Mouse (Mus musculus): ENCODE results near the gene Mgarp. TPM values are rescaled to one million over a fixed set of nuclear protein-coding genes. Genes with fewer than 3 reads are reported as not detected.
A peak's percentile ranks its signal among the peaks of the same experiment; 100 is the strongest.
"Not testable (repeated sequence)": the region's sequence is repeated elsewhere in the genome, so short reads cannot be mapped to it uniquely, and the experiment has no call there.

Gene Mgarp
- polyA plus RNA-seq, 1 experiment from 2014 or later, result 4.5 TPM

GRCm38 (mm10) chr3:51359558-51360307 lies 36.8 kb downstream of the Mgarp start:
- 25% methylated on average over 14 of the region's 14 CpGs for WGBS

GRCm38 (mm10) chr3:51358660-51359557 lies 37.6 kb downstream of the Mgarp start:
- Histone ChIP-seq H3K9me3 (no peaks in the 10 kb centered on the region), H3K4me1 (peaks cover 12% of the 10 kb centered on the region; the same call in 1 of the 2 replicates), H3K36me3 (no peaks in the 10 kb centered on the region), H3K27ac (peak overlapping the region; percentile 44; the same call in 1 of the 2 replicates), H3K4me3 (peak overlapping the region; percentile 66), H3K4me2 (replicated peaks) (peak overlapping the region; percentile 83), H3K9ac (peak overlapping the region; percentile 73), H3K27me3 (0 out of 2 replicates have a peak, but pooled peaks cover 4% of the 10 kb centered on the region)
- under 1% methylated on average over 50 of the region's 50 CpGs for WGBS
- ATAC-seq (ENCODE audit: low FRiP score, low read depth), result peak; percentile 77

More at GRCm38 (mm10) chr3:51359558-51360307, 36.8 kb downstream of the Mgarp start:
- H3K9me3 ChIP-seq, result no peaks in the 10 kb centered on the region
- H3K27me3 ChIP-seq, result 0 out of 2 replicates have a peak, but pooled peaks cover 6% of the 10 kb centered on the region
- H3K4me3 ChIP-seq, result peak overlapping the region; percentile 66
- no peak overlapping the region for H3K27ac ChIP-seq
- H3K4me1 ChIP-seq, result peaks cover 16% of the 10 kb centered on the region; the same call in 1 of the 2 replicates
- no peak for ATAC-seq (ENCODE audit: low FRiP score, low read depth)
- H3K9ac ChIP-seq, result no peak overlapping the region
- H3K36me3 ChIP-seq, result no peaks in the 10 kb centered on the region
- peak overlapping the region; percentile 83 for H3K4me2 ChIP-seq (replicated peaks)

DNA sequence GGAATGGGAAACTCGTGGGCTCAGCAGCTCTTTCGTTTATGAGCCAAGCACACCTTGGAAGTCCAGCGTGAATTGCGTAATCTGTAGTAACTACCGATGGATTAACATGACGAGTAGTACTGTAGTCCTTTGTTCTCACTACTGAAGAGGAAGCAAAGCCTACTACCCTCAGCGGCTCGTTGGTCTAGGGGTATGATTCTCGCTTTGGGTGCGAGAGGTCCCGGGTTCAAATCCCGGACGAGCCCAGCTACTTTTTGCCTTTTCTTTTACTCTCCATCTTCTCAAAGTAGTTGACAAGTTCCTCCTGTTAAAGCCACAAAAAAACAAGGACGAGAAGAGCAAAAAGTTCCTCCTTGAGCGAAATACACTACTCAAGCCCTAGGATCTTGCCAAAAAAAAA lies 38.4 kb downstream of the Mgarp start:
- peak; percentile 48; the same call in 1 of the 2 replicates for ATAC-seq (ENCODE audit: low FRiP score, low read depth)

GRCm38 (mm10) chr3:51357624-51358023 lies 38.9 kb downstream of the Mgarp start:
- peak overlapping the region; percentile 66 for H3K4me3 ChIP-seq
- H3K27ac ChIP-seq, result no peak overlapping the region
- H3K9me3 ChIP-seq, result no peaks in the 10 kb centered on the region
- 12% methylated on average over 14 of the region's 14 CpGs for WGBS
- peak overlapping the region; percentile 83 for H3K4me2 ChIP-seq (replicated peaks)
- H3K36me3 ChIP-seq, result no peaks in the 10 kb centered on the region
- H3K4me1 ChIP-seq, result peaks cover 12% of the 10 kb centered on the region; the same call in 1 of the 2 replicates
- no peaks in the 10 kb centered on the region for H3K27me3 ChIP-seq
- ATAC-seq (ENCODE audit: low FRiP score, low read depth), result no peak
- 0 out of 2 replicates have a peak overlapping the region, but pooled peaks have one; percentile 26 for H3K9ac ChIP-seq

More for the DNA sequence above, 38.4 kb downstream of the Mgarp start:
- H3K36me3 ChIP-seq, result no peaks in the 10 kb centered on the region
- no peaks in the 10 kb centered on the region for H3K9me3 ChIP-seq
- peak overlapping the region; percentile 66 for H3K4me3 ChIP-seq
- 0 out of 2 replicates have a peak overlapping the region, but pooled peaks have one; percentile 26 for H3K9ac ChIP-seq
- H3K4me1 ChIP-seq, result peaks cover 12% of the 10 kb centered on the region; the same call in 1 of the 2 replicates
- WGBS, result under 1% methylated on average over 15 of the region's 15 CpGs
- H3K4me2 ChIP-seq (replicated peaks), result peak overlapping the region; percentile 83
- no peaks in the 10 kb centered on the region for H3K27me3 ChIP-seq
- H3K27ac ChIP-seq, result no peak overlapping the region

- Histone ChIP-seq H3K4me3 (no peak overlapping the region), H3K27ac (no peak overlapping the region), H3K4me1 (peaks cover 12% of the 10 kb centered on the region; the same call in 1 of the 2 replicates), H3K27me3 (no peaks in the 10 kb centered on the region), H3K9ac (no peak overlapping the region), H3K36me3 (no peaks in the 10 kb centered on the region), H3K9me3 (no peaks in the 10 kb centered on the region), H3K4me2 (replicated peaks) (peak overlapping the region; percentile 83; the same call in 1 of the 2 replicates)
- 50% methylated on average over 5 of the region's 5 CpGs for WGBS
- ATAC-seq (ENCODE audit: low FRiP score, low read depth), result no peak
Measured at GRCm38 (mm10) chr3:51357078-51357477, 39.5 kb downstream of the Mgarp start.

DNA sequence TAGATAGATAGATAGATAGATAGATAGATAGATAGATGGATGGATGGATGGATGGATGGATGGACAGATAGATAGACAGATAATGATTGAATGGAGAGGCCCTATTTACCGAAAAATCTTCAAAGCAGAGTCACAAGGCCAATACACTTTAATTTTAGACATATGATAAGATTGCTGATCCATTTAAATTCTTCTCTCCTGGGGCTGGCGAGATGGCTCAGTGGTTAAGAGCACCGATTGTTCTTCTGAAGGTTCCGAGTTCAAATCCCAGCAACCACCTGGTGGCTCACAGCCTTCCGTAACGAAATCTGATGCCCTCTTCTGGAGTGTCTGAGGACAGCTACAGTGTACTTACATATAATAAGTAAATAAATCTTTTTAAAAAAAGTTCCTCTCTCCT lies 41.6 kb downstream of the Mgarp start:
- WGBS, result 87% methylated on average over 6 of the region's 6 CpGs
- H3K36me3 ChIP-seq; H3K9ac ChIP-seq; H3K27me3 ChIP-seq; H3K4me2 ChIP-seq (replicated peaks); H3K9me3 ChIP-seq; H3K27ac ChIP-seq; H3K4me3 ChIP-seq; ATAC-seq (ENCODE audit: low FRiP score, low read depth): not testable (repeated sequence)
- peaks cover 12% of the 10 kb centered on the region; the same call in 1 of the 2 replicates for H3K4me1 ChIP-seq

- Histone ChIP-seq H3K9me3 (no peaks in the 10 kb centered on the region), H3K4me3 (no peak overlapping the region), H3K36me3 (no peaks in the 10 kb centered on the region), H3K4me1 (peaks cover 5% of the 10 kb centered on the region; the same call in 1 of the 2 replicates), H3K27ac (no peak overlapping the region), H3K9ac (no peak overlapping the region), H3K4me2 (replicated peaks) (no peak overlapping the region), H3K27me3 (no peaks in the 10 kb centered on the region)
- ATAC-seq (ENCODE audit: low FRiP score, low read depth), result no peak
- WGBS, result 71% methylated on average over 3 of the region's 3 CpGs
Measured at GRCm38 (mm10) chr3:51354034-51354427, 42.5 kb downstream of the Mgarp start.

GRCm38 (mm10) chr3:51353325-51354033 lies 43.1 kb downstream of the Mgarp start:
- 79% methylated on average over 4 of the region's 4 CpGs for WGBS

GRCm38 (mm10) chr3:51350806-51351205 lies 45.7 kb downstream of the Mgarp start:
- WGBS, result 26% methylated on average over 3 of the region's 3 CpGs
- H3K27ac ChIP-seq, result no peak overlapping the region
- H3K4me2 ChIP-seq (replicated peaks), result no peak overlapping the region
- ATAC-seq (ENCODE audit: low FRiP score, low read depth), result no peak
- peaks cover 5% of the 10 kb centered on the region; the same call in 1 of the 2 replicates for H3K4me1 ChIP-seq
- no peak overlapping the region for H3K4me3 ChIP-seq
- no peaks in the 10 kb centered on the region for H3K27me3 ChIP-seq
- no peaks in the 10 kb centered on the region for H3K36me3 ChIP-seq
- H3K9me3 ChIP-seq, result no peaks in the 10 kb centered on the region
- H3K9ac ChIP-seq, result no peak overlapping the region

More at GRCm38 (mm10) chr3:51353325-51354033, 43.1 kb downstream of the Mgarp start:
- Histone ChIP-seq H3K9ac (no peak overlapping the region), H3K4me2 (replicated peaks) (no peak overlapping the region), H3K4me3 (no peak overlapping the region), H3K27me3 (no peaks in the 10 kb centered on the region), H3K4me1 (peaks cover 5% of the 10 kb centered on the region; the same call in 1 of the 2 replicates), H3K27ac (no peak overlapping the region), H3K9me3 (no peaks in the 10 kb centered on the region), H3K36me3 (no peaks in the 10 kb centered on the region)
- no peak for ATAC-seq (ENCODE audit: low FRiP score, low read depth)

DNA sequence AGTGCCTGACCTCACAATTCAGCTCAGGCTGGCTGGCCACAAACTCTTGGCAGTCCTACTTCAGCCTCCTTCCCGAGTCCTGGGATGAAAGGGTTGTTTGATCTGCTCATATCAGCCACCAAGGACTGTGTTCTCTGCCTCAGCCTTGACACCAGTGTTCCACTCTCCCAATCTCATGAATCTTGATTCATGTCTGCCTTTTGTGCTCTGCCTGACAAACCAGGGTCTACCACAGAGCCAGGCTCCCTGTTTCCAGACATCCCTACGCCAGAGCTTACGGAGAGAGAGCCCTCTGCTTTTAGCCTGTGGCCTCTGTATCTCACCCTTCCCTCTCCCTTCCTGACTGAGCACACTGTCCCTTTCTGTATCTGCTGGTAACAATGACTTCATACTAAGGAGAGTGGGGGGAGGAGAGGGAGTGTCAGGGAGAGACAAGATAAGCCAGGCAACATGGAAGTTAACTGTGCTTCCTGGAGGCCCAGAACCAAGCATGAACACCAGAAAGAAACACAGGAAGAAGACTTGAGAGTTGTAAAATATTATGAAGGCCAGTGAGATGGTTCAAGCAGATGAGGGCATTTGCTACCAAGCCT lies 47.8 kb downstream of the Mgarp start:
- H3K9me3 ChIP-seq, result no peaks in the 10 kb centered on the region
- no peak overlapping the region for H3K4me3 ChIP-seq
- no peaks in the 10 kb centered on the region for H3K36me3 ChIP-seq
- WGBS, result 46% methylated on average over 3 of the region's 3 CpGs
- peaks cover 5% of the 10 kb centered on the region; the same call in 1 of the 2 replicates for H3K4me1 ChIP-seq
- H3K4me2 ChIP-seq (replicated peaks), result no peak overlapping the region
- no peak overlapping the region for H3K9ac ChIP-seq
- ATAC-seq (ENCODE audit: low FRiP score, low read depth), result no peak
- H3K27ac ChIP-seq, result no peak overlapping the region
- H3K27me3 ChIP-seq, result no peaks in the 10 kb centered on the region

DNA sequence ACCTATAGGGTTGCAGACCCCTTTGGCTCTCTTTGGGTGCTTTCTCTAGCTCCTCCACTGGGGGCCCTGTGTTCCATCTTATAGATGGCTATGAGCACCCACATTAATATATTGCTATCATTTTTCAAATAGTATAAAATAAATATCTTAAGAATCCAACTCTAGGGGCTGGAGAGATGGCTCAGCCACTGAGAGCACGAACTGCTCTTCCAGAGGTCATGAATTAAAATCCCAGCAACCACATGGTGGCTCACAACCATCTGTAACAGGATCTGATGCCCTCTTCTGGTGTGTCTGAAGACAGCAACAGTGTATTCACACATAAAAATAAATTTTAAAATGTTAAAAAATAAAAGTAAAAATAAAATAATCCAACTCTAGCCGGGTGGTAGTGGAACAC lies 51.5 kb downstream of the Mgarp start:
- not testable (repeated sequence) for H3K4me3 ChIP-seq; H3K9me3 ChIP-seq; H3K4me1 ChIP-seq; H3K4me2 ChIP-seq (replicated peaks); H3K9ac ChIP-seq; H3K27me3 ChIP-seq; H3K36me3 ChIP-seq; H3K27ac ChIP-seq; ATAC-seq (ENCODE audit: low FRiP score, low read depth)
- 91% methylated on average over 2 of the region's 2 CpGs for WGBS

Measured in limb, embryonic 13.5 days (tissue).